Mouse (Mus musculus) small intestine, adult 2 months (tissue): ENCODE results near the gene Spag9.

ENCODE experiments used
- CTCF ChIP-seq: fragments of 200-500 bp; IDR thresholded peaks from 2 replicates; pipeline ENCODE4 v1.5.1; 2012; ENCODE audit warnings: low read depth, mild to moderate bottlenecking, control low read depth, inconsistent platforms, low read length, moderate library complexity, mixed read lengths; ENCODE audit not compliant: insufficient replicate concordance, insufficient read length; ENCODE audit errors: extremely low read depth
- POLR2A ChIP-seq: fragments of 200-500 bp; IDR thresholded peaks from 2 replicates; pipeline ENCODE4 v1.6.1; 2012; ENCODE audit warnings: low read depth, mild to moderate bottlenecking, control low read depth, inconsistent platforms, low read length, moderate library complexity

GRCm38 (mm10) chr11:94120690-94121089 is 124.8 kb downstream of the Spag9 start:
- TF ChIP-seq POLR2A (no peak), CTCF (no peak)
